Mouse (Mus musculus) embryonic facial prominence, embryonic 11.5 days (tissue): ENCODE results near the gene Opcml. TPM values are rescaled to one million over a fixed set of nuclear protein-coding genes. Genes with fewer than 3 reads are reported as not detected.

ENCODE experiments used
- ATAC-seq: fragments of 200-750 bp; cut with Nextera tagmentation; replicated peaks from 2 replicates; pipeline ENCODE4 v1.8.0; 2017; ENCODE audit warnings: low read depth; ENCODE audit not compliant: insufficient number of reproducible peaks, low FRiP score, low TSS enrichment
- DNase-seq: peaks from one replicate; pipeline ENCODE4 v3.0.0-alpha.2; 2015; ENCODE audit warnings: low spot score
- H3K27ac ChIP-seq: fragments of 300-500 bp; sonication (generic); replicated peaks from 2 replicates; pipeline ENCODE4 v1.5.1; 2014; ENCODE audit warnings: mild to moderate bottlenecking, low read depth, low read length, control low read depth
- H3K27me3 ChIP-seq: fragments of 300-500 bp; sonication (generic); 2 replicates; pipeline ENCODE4 v1.6.1; 2014; ENCODE audit warnings: mild to moderate bottlenecking, low read length, moderate library complexity, mixed read lengths; ENCODE audit not compliant: control insufficient read depth, insufficient read depth
- H3K36me3 ChIP-seq: fragments of 300-500 bp; sonication (generic); replicated peaks from 2 replicates; pipeline ENCODE4 v1.6.1; 2014; ENCODE audit warnings: low read depth, mild to moderate bottlenecking, low read length, moderate library complexity, mixed read lengths; ENCODE audit not compliant: control insufficient read depth, insufficient read depth
- H3K4me1 ChIP-seq: fragments of 300-500 bp; sonication (generic); 2 replicates; pipeline ENCODE4 v1.6.1; 2014; ENCODE audit warnings: low read length, mixed read lengths; ENCODE audit not compliant: control insufficient read depth, insufficient read depth
- H3K4me2 ChIP-seq: fragments of 300-500 bp; sonication (generic); 2 replicates; pipeline ENCODE4 v1.6.1; 2014; ENCODE audit warnings: low read depth, mild to moderate bottlenecking, control low read depth, low read length, moderate library complexity
- H3K4me3 ChIP-seq: fragments of 300-500 bp; sonication (generic); 2 replicates; pipeline ENCODE4 v1.5.1; 2014; ENCODE audit warnings: low read depth, low read length, control low read depth
- H3K9ac ChIP-seq: fragments of 300-500 bp; sonication (generic); replicated peaks from 2 replicates; pipeline ENCODE4 v1.6.1; 2014; ENCODE audit warnings: mild to moderate bottlenecking, control low read depth, low read length
- H3K9me3 ChIP-seq: fragments of 300-500 bp; sonication (generic); replicated peaks from 2 replicates; pipeline ENCODE4 v1.6.1; 2016; ENCODE audit warnings: mild to moderate bottlenecking, low read length, inconsistent platforms, mixed read lengths; ENCODE audit not compliant: control insufficient read depth
- WGBS: fragments of 180-500 bp; shearing (Covaris S2); extraction: QIAGEN DNeasy Blood & Tissue Kit; methylation state at CpG from one replicate; pipeline ENCODE4 v1.1.7; 2014; 5-methylcytosine and 5-hydroxymethylcytosine counted together
- polyA plus RNA-seq: library from polyadenylated mRNA; unstranded; fragments of >200 nt; fragmentation: Nextera tagmentation; extraction: Ambion mirVana; gene quantifications from 2 replicates; pipeline ENCODE4 v1.2.1, GENCODE M21; 2014

Opcml gene
- polyA plus RNA-seq, 1 experiment from 2014 or later = 2.3 TPM

GRCm38 (mm10) chr9:28440192-28440795, 649.7 kb downstream of the Opcml start:
- H3K4me3 ChIP-seq = no peak overlapping the region
- no peaks in the 10 kb centered on the region for H3K27me3 ChIP-seq
- H3K9me3 ChIP-seq = no peaks in the 10 kb centered on the region
- 90% methylated on average over 3 of the region's 3 CpGs for WGBS
- no peaks in the 10 kb centered on the region for H3K36me3 ChIP-seq
- no peak overlapping the region for H3K27ac ChIP-seq
- ATAC-seq (no peak), DNase-seq (no peak)
- H3K9ac ChIP-seq = no peak overlapping the region
- H3K4me2 ChIP-seq = no peak overlapping the region
- H3K4me1 ChIP-seq = no peaks in the 10 kb centered on the region

- 78% methylated on average over 3 of the region's 3 CpGs for WGBS
- DNase-seq (no peak), ATAC-seq (no peak)
- Histone ChIP-seq H3K27me3 (no peaks in the 10 kb centered on the region), H3K4me3 (no peak overlapping the region), H3K9me3 (no peaks in the 10 kb centered on the region), H3K9ac (no peak overlapping the region), H3K27ac (no peak overlapping the region), H3K4me2 (no peak overlapping the region), H3K4me1 (no peaks in the 10 kb centered on the region), H3K36me3 (no peaks in the 10 kb centered on the region)
Observed at GRCm38 (mm10) chr9:28444485-28444884, 653.9 kb downstream of the Opcml start.

GRCm38 (mm10) chr9:28444972-28445371, 654.4 kb downstream of the Opcml start:
- Histone ChIP-seq H3K9ac (no peak overlapping the region), H3K4me1 (no peaks in the 10 kb centered on the region), H3K4me3 (no peak overlapping the region), H3K9me3 (no peaks in the 10 kb centered on the region), H3K36me3 (no peaks in the 10 kb centered on the region), H3K27ac (no peak overlapping the region), H3K27me3 (no peaks in the 10 kb centered on the region), H3K4me2 (no peak overlapping the region)
- DNase-seq = no peak
- WGBS = 83% methylated on average over 8 of the region's 8 CpGs
- no peak for ATAC-seq

GRCm38 (mm10) chr9:28445863-28446262, 655.3 kb downstream of the Opcml start:
- no peak overlapping the region for H3K27ac ChIP-seq
- H3K4me3 ChIP-seq = no peak overlapping the region
- WGBS = 88% methylated on average over 1 of the region's 1 CpGs
- no peak overlapping the region for H3K9ac ChIP-seq
- no peaks in the 10 kb centered on the region for H3K36me3 ChIP-seq
- no peak for ATAC-seq
- DNase-seq = no peak
- H3K9me3 ChIP-seq = no peaks in the 10 kb centered on the region
- no peaks in the 10 kb centered on the region for H3K27me3 ChIP-seq
- no peaks in the 10 kb centered on the region for H3K4me1 ChIP-seq
- H3K4me2 ChIP-seq = no peak overlapping the region

- Histone ChIP-seq H3K4me3 (no peak overlapping the region), H3K36me3 (no peaks in the 10 kb centered on the region), H3K9me3 (no peaks in the 10 kb centered on the region), H3K4me2 (no peak overlapping the region), H3K4me1 (no peaks in the 10 kb centered on the region), H3K9ac (no peak overlapping the region), H3K27me3 (no peaks in the 10 kb centered on the region), H3K27ac (no peak overlapping the region)
- DNase-seq = no peak
- no peak for ATAC-seq
- 82% methylated on average over 4 of the region's 4 CpGs for WGBS
Observed at GRCm38 (mm10) chr9:28446278-28447064, 655.9 kb downstream of the Opcml start.

- Histone ChIP-seq H3K4me1 (no peaks in the 10 kb centered on the region), H3K36me3 (no peaks in the 10 kb centered on the region), H3K4me2 (no peak overlapping the region), H3K27me3 (no peaks in the 10 kb centered on the region), H3K9ac (no peak overlapping the region), H3K27ac (no peak overlapping the region), H3K4me3 (no peak overlapping the region), H3K9me3 (no peaks in the 10 kb centered on the region)
- ATAC-seq (no peak), DNase-seq (no peak)
- 82% methylated on average over 2 of the region's 2 CpGs for WGBS
Observed at GRCm38 (mm10) chr9:28452509-28452908, 661.9 kb downstream of the Opcml start.

GRCm38 (mm10) chr9:28453062-28453461, 662.5 kb downstream of the Opcml start:
- Histone ChIP-seq H3K9ac (no peak overlapping the region), H3K27ac (no peak overlapping the region), H3K4me1 (no peaks in the 10 kb centered on the region), H3K4me3 (no peak overlapping the region), H3K4me2 (no peak overlapping the region), H3K36me3 (no peaks in the 10 kb centered on the region), H3K27me3 (no peaks in the 10 kb centered on the region), H3K9me3 (no peaks in the 10 kb centered on the region)
- no peak for DNase-seq
- WGBS = 80% methylated on average over 2 of the region's 2 CpGs
- ATAC-seq = no peak

- Histone ChIP-seq H3K36me3 (no peaks in the 10 kb centered on the region), H3K27ac (no peak overlapping the region), H3K27me3 (no peaks in the 10 kb centered on the region), H3K4me2 (no peak overlapping the region), H3K9ac (no peak overlapping the region), H3K4me1 (no peaks in the 10 kb centered on the region), H3K4me3 (no peak overlapping the region), H3K9me3 (no peaks in the 10 kb centered on the region)
- WGBS = 77% methylated on average over 7 of the region's 7 CpGs
- ATAC-seq (no peak), DNase-seq (no peak)
Observed at GRCm38 (mm10) chr9:28457982-28458770, 667.6 kb downstream of the Opcml start.
